Mouse (Mus musculus) megakaryocyte, embryonic 14.5 days (primary cell): Measurements from ENCODE around the gene Asb5. TPM values are rescaled to one million over a fixed set of nuclear protein-coding genes. Genes with fewer than 3 reads are reported as not detected.
A peak's percentile ranks its signal among the peaks of the same experiment; 100 is the strongest.

Experiments
- H3K27me3 ChIP-seq: replicated peaks from 2 replicates; pipeline ENCODE3; 2012; ENCODE audit warnings: inconsistent platforms
- H3K36me3 ChIP-seq: replicated peaks from 2 replicates; pipeline ENCODE3; 2012; ENCODE audit warnings: low read length, inconsistent platforms, mixed read lengths
- H3K4me1 ChIP-seq: 2 replicates; pipeline ENCODE4 v1.6.1; 2012; ENCODE audit warnings: inconsistent platforms
- H3K4me3 ChIP-seq: replicated peaks from 2 replicates; pipeline ENCODE3; 2012; ENCODE audit warnings: moderate library complexity, mild to moderate bottlenecking, inconsistent platforms
- H3K9me3 ChIP-seq: 2 replicates; pipeline ENCODE4 v1.6.1; 2012; ENCODE audit warnings: inconsistent platforms
- FLI1 ChIP-seq: IDR thresholded peaks from 2 replicates; pipeline ENCODE4 v1.6.1; 2012; ENCODE audit warnings: low read length, inconsistent platforms, mixed read lengths
- GATA1 ChIP-seq: IDR thresholded peaks from 3 replicates; pipeline ENCODE4 v1.6.1; 2012; ENCODE audit warnings: mixed read lengths, low read length, inconsistent platforms, borderline replicate concordance
- polyA plus RNA-seq: library from polyadenylated mRNA; stranded (reverse); fragments of >175 nt; gene quantifications from 2 replicates; pipeline ENCODE4 v1.2.3, GENCODE M21; 2012; ENCODE audit warnings: low replicate concordance; ENCODE audit not compliant: insufficient read depth

Asb5 gene
- polyA plus RNA-seq = 0.37 TPM in 1 of 2 replicates, not detected in the other

GRCm38 (mm10) chr8:54529382-54530296 is at the start of gene Asb5, which contains the start of gene Spcs3:
Asb5 (plus strand) TSS chr8:54529580.
Spcs3 (minus strand) TSS chr8:54529998.
- H3K9me3 ChIP-seq = no peaks in the 10 kb centered on the region
- H3K4me3 ChIP-seq = peak within 1 kb of the TSS; percentile 99
- peaks cover 67% of the 10 kb centered on the region for H3K4me1 ChIP-seq
- TF ChIP-seq GATA1 = no peak
- no peak for TF ChIP-seq FLI1
- no peaks in the 10 kb centered on the region for H3K27me3 ChIP-seq
- H3K36me3 ChIP-seq = peaks cover 42% of the 10 kb centered on the region

DNA sequence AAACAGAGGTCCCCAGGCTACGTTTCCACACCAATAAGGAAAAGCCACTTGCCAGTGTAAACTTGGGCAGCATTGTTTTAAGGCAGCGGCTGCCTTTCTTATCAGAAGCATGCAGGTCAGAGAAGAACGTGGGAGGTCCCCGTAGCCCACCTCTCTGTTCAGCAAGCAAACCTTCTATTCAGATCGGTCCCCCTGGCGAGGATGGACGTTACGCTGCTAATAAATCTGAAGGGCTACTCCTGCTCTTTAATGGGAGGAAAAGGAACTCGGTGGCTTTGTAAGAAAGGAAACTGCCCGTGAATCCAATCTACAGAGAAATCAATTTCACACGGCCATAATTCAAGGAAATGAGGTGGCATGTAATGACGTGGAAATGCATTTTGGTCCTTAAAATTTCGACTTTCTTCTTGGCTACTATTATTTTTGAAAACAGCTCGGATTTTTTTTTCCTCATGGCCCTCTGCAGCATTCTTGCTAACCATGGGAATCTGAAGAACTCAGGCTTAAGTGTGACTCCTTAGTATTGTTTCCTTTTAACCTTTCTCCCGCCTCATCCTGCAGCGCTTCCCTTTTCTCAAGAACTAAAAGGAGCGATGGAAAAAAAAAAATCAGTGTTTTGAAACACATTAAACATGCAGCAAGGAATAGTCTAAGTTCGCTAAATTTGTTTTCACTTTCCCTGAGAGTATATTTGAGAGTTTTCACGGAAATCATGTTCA is 42.7 kb upstream of the Asb5 start:
- H3K36me3 ChIP-seq = no peaks in the 10 kb centered on the region
- peaks cover 11% of the 10 kb centered on the region for H3K4me1 ChIP-seq
- H3K27me3 ChIP-seq = peaks cover 21% of the 10 kb centered on the region
- H3K9me3 ChIP-seq = no peaks in the 10 kb centered on the region
- peak overlapping the region; percentile 73 for H3K4me3 ChIP-seq
- TF ChIP-seq GATA1 = no peak
- no peak for TF ChIP-seq FLI1

DNA sequence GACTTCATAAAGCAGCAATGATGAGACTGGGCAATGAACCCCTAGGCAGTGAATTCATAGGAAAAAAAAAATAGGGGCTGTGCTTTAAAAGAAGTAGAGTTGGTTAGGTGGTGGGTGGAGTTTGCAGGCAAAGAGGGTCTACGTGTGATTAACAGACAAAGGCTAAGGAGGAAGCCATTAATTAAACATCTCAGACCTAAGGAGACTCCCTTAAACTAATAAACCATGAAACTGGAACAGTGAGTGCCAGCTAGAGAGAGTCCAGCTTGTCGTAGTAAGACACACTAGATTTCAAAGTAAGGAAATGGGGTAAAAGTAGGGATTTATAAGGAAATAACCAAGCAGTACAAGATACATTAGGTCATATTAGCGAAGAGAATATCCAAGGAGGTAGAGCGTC is 40.9 kb upstream of the Asb5 start:
- TF ChIP-seq FLI1 (no peak), GATA1 (no peak)
- Histone ChIP-seq H3K36me3 (no peaks in the 10 kb centered on the region), H3K9me3 (no peaks in the 10 kb centered on the region), H3K27me3 (peaks cover 21% of the 10 kb centered on the region), H3K4me1 (peaks cover 17% of the 10 kb centered on the region), H3K4me3 (no peak overlapping the region)

GRCm38 (mm10) chr8:54491057-54491690 is 38.2 kb upstream of the Asb5 start:
- TF ChIP-seq GATA1 (no peak), FLI1 (no peak)

DNA sequence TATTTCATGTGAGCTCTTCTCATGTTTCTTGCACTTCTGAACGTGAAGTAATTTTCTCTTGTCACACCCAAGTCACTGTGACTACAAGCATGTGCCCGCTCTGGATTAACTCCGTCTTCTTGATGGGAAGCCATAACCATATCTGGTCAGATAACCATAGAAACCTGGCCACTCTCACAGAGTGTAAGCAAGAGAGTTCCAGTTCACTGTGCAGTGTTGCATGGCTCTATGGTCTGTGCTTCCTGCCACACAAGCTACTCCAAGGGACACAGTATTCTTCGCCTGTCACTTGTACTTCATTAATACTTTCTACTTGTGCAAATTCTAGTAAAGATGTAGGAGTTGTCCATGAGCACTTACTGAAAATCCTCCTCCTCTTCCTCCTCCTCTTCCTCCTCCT is 37.4 kb upstream of the Asb5 start:
- Histone ChIP-seq H3K27me3 (peaks cover 14% of the 10 kb centered on the region), H3K4me1 (peaks cover 16% of the 10 kb centered on the region), H3K4me3 (no peak overlapping the region), H3K9me3 (no peaks in the 10 kb centered on the region), H3K36me3 (no peaks in the 10 kb centered on the region)
- TF ChIP-seq FLI1 (no peak), GATA1 (no peak)

More at GRCm38 (mm10) chr8:54491057-54491690, 38.2 kb upstream of the Asb5 start:
- Histone ChIP-seq H3K36me3 (no peaks in the 10 kb centered on the region), H3K4me3 (peak overlapping the region; percentile 76), H3K27me3 (peaks cover 16% of the 10 kb centered on the region), H3K9me3 (no peaks in the 10 kb centered on the region), H3K4me1 (peaks cover 21% of the 10 kb centered on the region)

- H3K36me3 ChIP-seq = no peaks in the 10 kb centered on the region
- peaks cover 13% of the 10 kb centered on the region for H3K27me3 ChIP-seq
- no peak for TF ChIP-seq GATA1
- TF ChIP-seq FLI1 = no peak
- peaks cover 16% of the 10 kb centered on the region for H3K4me1 ChIP-seq
- no peak overlapping the region for H3K4me3 ChIP-seq
- H3K9me3 ChIP-seq = no peaks in the 10 kb centered on the region
Observed at GRCm38 (mm10) chr8:54493110-54493509, 36.3 kb upstream of the Asb5 start.

DNA sequence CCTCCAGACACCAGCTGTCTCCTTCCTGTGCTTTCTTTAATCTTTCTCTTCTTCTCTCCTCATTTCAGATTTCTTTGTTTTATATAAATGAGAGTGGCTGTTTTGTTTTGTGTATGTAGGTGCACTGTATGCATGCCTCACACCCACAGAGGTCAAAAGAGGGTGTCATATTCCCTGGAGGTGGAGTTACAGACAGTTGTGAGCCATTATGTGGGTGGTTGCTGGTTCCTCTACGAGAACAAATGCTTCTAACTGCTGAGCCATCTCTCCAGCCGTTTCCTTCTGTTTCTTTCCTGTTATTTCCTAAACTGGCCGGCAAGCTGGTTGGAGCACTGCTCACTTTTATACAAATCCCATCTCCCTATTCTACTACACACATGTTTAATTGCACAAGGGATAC is 35.5 kb upstream of the Asb5 start:
- Histone ChIP-seq H3K4me1 (peaks cover 16% of the 10 kb centered on the region), H3K4me3 (no peak overlapping the region), H3K9me3 (no peaks in the 10 kb centered on the region), H3K36me3 (no peaks in the 10 kb centered on the region), H3K27me3 (peaks cover 9% of the 10 kb centered on the region)
- TF ChIP-seq GATA1 (no peak), FLI1 (no peak)

DNA sequence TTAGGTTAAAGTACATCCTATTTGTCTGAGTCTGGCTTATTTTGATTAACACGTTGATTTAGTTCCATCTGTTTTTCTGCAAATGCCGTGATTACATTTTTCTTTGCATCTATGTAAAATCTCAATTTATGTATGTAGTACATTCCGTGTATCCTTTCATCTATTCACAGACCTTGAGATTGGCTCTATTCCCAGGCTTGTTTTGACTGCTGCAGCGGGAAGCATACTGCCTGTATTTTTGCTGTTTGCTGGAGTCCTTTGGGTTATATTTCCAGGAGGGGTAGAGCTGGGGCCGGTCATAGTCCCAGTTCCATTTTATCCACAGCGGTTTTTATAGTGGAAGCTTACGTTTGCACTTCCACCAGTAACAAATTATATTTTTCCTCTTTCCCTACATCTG is 26.3 kb upstream of the Asb5 start:
- H3K27me3 ChIP-seq = no peaks in the 10 kb centered on the region

DNA sequence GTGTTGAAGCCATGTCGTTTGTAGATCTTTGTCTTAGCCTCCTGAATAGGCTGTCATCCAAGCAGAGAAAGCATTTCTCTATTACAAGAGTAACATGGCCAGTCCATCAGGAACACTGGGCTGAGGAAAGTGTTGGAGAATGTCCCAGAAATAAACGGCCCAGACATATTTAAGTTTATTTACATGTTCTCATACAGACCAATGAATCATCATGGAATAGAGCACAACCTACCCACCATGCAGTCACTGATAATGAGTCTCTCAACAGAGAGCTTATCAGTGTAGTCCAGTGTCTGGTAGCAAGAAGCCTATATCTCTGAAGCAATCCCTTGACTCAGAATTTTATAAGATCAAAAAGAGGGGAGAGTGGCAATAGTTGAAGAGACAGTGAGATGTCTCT is 24.3 kb upstream of the Asb5 start:
- Histone ChIP-seq H3K4me1 (peaks cover 33% of the 10 kb centered on the region), H3K4me3 (no peak overlapping the region), H3K27me3 (no peaks in the 10 kb centered on the region), H3K36me3 (no peaks in the 10 kb centered on the region), H3K9me3 (no peaks in the 10 kb centered on the region)
- TF ChIP-seq GATA1 (no peak), FLI1 (no peak)

More for the DNA sequence above, 26.3 kb upstream of the Asb5 start:
- Histone ChIP-seq H3K36me3 (no peaks in the 10 kb centered on the region), H3K4me3 (no peak overlapping the region), H3K9me3 (no peaks in the 10 kb centered on the region), H3K4me1 (peaks cover 13% of the 10 kb centered on the region)
- no peak for TF ChIP-seq FLI1
- TF ChIP-seq GATA1 = no peak
